Mouse (Mus musculus): ENCODE measurements around the gene Dync1i2. TPM values are rescaled to one million over a fixed set of nuclear protein-coding genes. Genes with fewer than 3 reads are reported as not detected.

Dync1i2 gene
- total and polyA plus RNA-seq, 3 experiments, result 12.0 to 134 (median 131) TPM

DNA sequence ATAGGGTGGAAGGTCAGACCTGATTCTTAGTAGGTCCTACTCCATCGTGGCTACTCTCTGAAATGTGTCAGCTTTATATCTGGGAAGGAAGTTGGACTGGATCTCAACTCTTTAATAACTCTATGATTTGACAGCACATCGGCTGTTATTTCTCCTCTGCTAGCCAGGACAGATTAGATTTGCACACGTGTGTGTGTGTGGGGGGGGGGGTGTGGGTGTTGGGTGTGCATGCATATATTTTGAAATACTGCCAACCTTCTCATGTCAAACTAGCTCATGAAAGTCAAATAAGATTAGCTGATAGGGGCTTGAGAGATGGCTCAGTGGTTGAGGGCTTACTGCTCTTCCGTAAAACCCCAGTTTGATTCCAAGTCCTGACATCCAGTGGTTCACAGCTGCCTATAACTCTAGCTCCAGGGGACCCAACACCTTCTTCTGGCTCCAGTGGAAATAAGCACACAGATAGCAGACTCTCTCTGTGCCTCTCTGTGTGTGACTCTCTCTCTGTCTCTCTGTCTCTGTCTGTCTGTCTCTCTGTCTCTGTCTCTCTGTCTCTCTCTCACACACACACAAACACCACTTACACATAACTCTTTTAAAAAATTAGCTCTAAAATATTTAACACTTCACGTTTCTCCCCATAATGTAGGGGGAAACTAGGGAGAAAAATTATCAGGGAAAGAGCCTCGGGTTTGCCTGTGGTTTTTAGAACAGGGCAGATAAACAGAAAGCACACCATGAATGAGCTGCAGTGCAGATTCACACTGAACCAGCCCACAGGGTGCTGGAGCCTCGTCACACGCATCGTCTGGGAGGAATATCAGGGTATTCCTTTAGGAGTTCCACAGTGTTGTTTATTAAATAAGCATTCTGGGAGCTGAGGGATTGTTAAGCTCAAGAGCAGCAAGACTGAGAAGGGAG, 34.9 kb upstream of the Dync1i2 start:
- Histone ChIP-seq H3K36me3 (replicated peaks) (no peaks in the 10 kb centered on the region), H3K4me3 (ENCODE audit: low read depth, low read length) (no peak overlapping the region), H3K4me1 (ENCODE audit: insufficient read depth, low read depth, low read length) (no peaks in the 10 kb centered on the region), H3K9me3 (replicated peaks) (no peaks in the 10 kb centered on the region), H3K27me3 (ENCODE audit: insufficient read depth, low read length) (peaks cover 13% of the 10 kb centered on the region; the same call in 1 of the 2 replicates)
- TF ChIP-seq CTCF (IDR thresholded peaks at IDR 0.05; ENCODE audit: low read depth, low read length) (no peak), POLR2AphosphoS5 (IDR thresholded peaks at IDR 0.05; ENCODE audit: insufficient replicate concordance, low read depth, low read length) (no peak), GATA2 (IDR thresholded peaks at IDR 0.05; ENCODE audit: borderline replicate concordance, low read depth, low read length) (no peak), TAL1 (conservative IDR thresholded peaks at IDR 0.05; ENCODE audit: low read depth, low read length) (no peak), GATA1 (IDR thresholded peaks at IDR 0.05; ENCODE audit: borderline replicate concordance, low read length) (no peak)
- no peak for ATAC-seq (ENCODE audit: extremely low read depth, insufficient number of reproducible peaks, low FRiP score, poor library complexity, severe bottlenecking)
- no peak for DNase-seq (ENCODE audit: low spot score)

DNA sequence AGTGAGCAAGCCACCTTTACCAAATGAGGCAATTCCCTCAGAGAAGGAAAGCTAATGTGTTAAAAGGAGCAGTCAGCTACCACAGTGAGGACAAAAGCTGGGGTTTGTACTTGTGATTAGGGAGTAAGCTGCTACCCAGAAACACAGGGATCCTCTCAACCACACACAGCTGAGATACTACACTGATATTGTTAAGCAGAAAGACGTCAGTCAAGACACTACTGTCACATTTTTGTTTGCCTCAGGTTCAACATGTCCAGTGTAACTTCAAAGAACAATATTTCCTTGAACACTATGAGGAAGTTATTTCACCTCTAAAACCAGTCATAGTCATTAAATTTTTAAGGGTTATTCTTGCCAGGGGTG, 34.3 kb upstream of the Dync1i2 start:
- H3K4me3 ChIP-seq (ENCODE audit: low read depth, low read length), result no peak overlapping the region
- no peaks in the 10 kb centered on the region for H3K9me3 ChIP-seq (replicated peaks)
- H3K27me3 ChIP-seq (ENCODE audit: insufficient read depth, low read length), result peaks cover 13% of the 10 kb centered on the region; the same call in 1 of the 2 replicates
- H3K36me3 ChIP-seq (replicated peaks), result no peaks in the 10 kb centered on the region
- TF ChIP-seq TAL1 (conservative IDR thresholded peaks at IDR 0.05; ENCODE audit: low read depth, low read length) (no peak), GATA2 (IDR thresholded peaks at IDR 0.05; ENCODE audit: borderline replicate concordance, low read depth, low read length) (no peak), POLR2AphosphoS5 (IDR thresholded peaks at IDR 0.05; ENCODE audit: insufficient replicate concordance, low read depth, low read length) (no peak), CTCF (IDR thresholded peaks at IDR 0.05; ENCODE audit: low read depth, low read length) (no peak), GATA1 (IDR thresholded peaks at IDR 0.05; ENCODE audit: borderline replicate concordance, low read length) (no peak)
- ATAC-seq (ENCODE audit: extremely low read depth, insufficient number of reproducible peaks, low FRiP score, poor library complexity, severe bottlenecking) (no peak), DNase-seq (ENCODE audit: low spot score) (no peak)
- H3K4me1 ChIP-seq (ENCODE audit: insufficient read depth, low read depth, low read length), result no peaks in the 10 kb centered on the region

DNA sequence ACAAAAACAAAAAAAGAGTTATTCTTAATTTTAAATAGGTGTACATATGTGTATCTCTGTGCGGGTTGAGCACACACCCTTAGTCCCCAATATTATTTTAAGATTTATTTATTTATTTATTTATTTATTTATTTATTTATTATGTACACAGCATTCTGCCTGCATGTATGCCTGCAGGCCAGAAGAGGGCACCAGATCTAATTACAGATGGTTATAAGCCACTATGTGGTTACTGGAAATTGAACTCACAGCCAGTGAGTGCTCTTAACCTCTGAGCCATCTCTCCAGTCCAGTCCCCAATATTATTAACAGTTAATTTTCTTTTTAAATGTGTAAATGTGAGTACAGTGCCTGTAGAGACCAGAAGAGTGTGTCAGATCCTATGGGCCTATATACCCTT, 33.7 kb upstream of the Dync1i2 start:
- TF ChIP-seq TAL1 (conservative IDR thresholded peaks at IDR 0.05; ENCODE audit: low read depth, low read length) (no peak), CTCF (IDR thresholded peaks at IDR 0.05; ENCODE audit: low read depth, low read length) (no peak), GATA1 (IDR thresholded peaks at IDR 0.05; ENCODE audit: borderline replicate concordance, low read length) (no peak), GATA2 (IDR thresholded peaks at IDR 0.05; ENCODE audit: borderline replicate concordance, low read depth, low read length) (no peak), POLR2AphosphoS5 (IDR thresholded peaks at IDR 0.05; ENCODE audit: insufficient replicate concordance, low read depth, low read length) (no peak)
- Histone ChIP-seq H3K4me3 (ENCODE audit: low read depth, low read length) (no peak overlapping the region), H3K9me3 (replicated peaks) (no peaks in the 10 kb centered on the region), H3K27me3 (ENCODE audit: insufficient read depth, low read length) (peaks cover 13% of the 10 kb centered on the region; the same call in 1 of the 2 replicates), H3K36me3 (replicated peaks) (no peaks in the 10 kb centered on the region), H3K4me1 (ENCODE audit: insufficient read depth, low read depth, low read length) (no peaks in the 10 kb centered on the region)
- ATAC-seq (ENCODE audit: extremely low read depth, insufficient number of reproducible peaks, low FRiP score, poor library complexity, severe bottlenecking) (no peak), DNase-seq (ENCODE audit: low spot score) (no peak)

DNA sequence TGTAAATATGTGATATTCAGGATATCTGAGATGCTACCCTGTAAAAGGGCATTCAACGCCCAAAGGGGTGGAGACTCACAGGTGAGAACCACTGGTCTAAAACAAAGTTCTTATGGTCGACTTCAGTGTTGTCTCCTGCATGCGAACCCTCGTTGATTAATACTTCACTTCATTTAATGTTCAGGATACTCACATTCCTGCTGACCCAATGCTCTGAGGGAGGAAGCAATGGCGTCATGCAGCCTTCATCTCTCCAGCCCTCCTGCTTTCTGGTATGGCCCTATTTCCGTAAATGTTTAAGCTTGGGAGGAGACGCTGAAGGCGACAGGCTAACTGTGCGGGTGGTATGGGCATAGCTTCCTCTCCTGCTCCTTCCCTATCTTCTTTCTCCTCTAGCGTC, 31.8 kb upstream of the Dync1i2 start:
- TF ChIP-seq CTCF (IDR thresholded peaks at IDR 0.05; ENCODE audit: low read depth, low read length) (no peak), GATA1 (IDR thresholded peaks at IDR 0.05; ENCODE audit: borderline replicate concordance, low read length) (no peak), GATA2 (IDR thresholded peaks at IDR 0.05; ENCODE audit: borderline replicate concordance, low read depth, low read length) (no peak), TAL1 (conservative IDR thresholded peaks at IDR 0.05; ENCODE audit: low read depth, low read length) (no peak), POLR2AphosphoS5 (IDR thresholded peaks at IDR 0.05; ENCODE audit: insufficient replicate concordance, low read depth, low read length) (no peak)
- peaks cover 10% of the 10 kb centered on the region; the same call in 1 of the 2 replicates for H3K27me3 ChIP-seq (ENCODE audit: insufficient read depth, low read length)

DNA sequence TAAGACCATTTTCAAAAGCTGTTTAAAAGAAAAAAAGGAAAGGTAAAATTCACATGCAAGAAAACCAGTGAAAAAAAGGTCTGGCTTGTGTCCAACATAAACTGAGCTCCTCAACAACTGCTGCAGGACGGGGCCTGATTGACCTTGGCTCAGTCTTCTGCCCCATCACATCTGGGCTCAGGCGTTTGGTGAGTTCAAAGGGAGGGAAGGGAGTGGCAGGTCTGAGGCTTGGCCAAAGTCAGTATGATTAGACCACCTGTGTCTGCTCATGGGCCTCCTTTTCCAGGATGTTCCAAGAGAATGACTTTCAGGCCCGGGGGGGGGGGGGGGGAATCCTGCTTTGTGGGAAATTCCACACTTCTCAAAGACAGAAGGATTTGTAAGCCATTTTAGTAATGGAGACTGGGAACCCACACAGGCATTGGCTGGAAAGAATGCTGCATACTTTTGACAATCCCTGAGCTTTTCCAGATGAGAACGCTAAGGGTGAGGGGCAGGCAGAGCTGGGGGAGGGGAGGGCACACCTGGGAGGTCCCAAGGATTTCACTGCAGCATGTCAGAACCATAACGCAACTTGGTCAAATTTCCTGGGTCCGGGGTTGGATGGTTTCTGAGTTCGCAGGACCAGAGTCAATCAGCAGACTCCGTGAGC, 30.8 kb upstream of the Dync1i2 start:
- no peak for ATAC-seq (ENCODE audit: extremely low read depth, insufficient number of reproducible peaks, low FRiP score, poor library complexity, severe bottlenecking)
- no peak for DNase-seq (ENCODE audit: low spot score)
- Histone ChIP-seq H3K4me3 (ENCODE audit: low read depth, low read length) (no peak overlapping the region), H3K27me3 (ENCODE audit: insufficient read depth, low read length) (peaks cover 5% of the 10 kb centered on the region; the same call in 1 of the 2 replicates), H3K9me3 (replicated peaks) (no peaks in the 10 kb centered on the region), H3K4me1 (ENCODE audit: insufficient read depth, low read depth, low read length) (no peaks in the 10 kb centered on the region), H3K36me3 (replicated peaks) (no peaks in the 10 kb centered on the region)
- TF ChIP-seq GATA1 (IDR thresholded peaks at IDR 0.05; ENCODE audit: borderline replicate concordance, low read length) (no peak), GATA2 (IDR thresholded peaks at IDR 0.05; ENCODE audit: borderline replicate concordance, low read depth, low read length) (no peak), CTCF (IDR thresholded peaks at IDR 0.05; ENCODE audit: low read depth, low read length) (no peak), POLR2AphosphoS5 (IDR thresholded peaks at IDR 0.05; ENCODE audit: insufficient replicate concordance, low read depth, low read length) (no peak), TAL1 (conservative IDR thresholded peaks at IDR 0.05; ENCODE audit: low read depth, low read length) (no peak)

More for the DNA sequence above, 31.8 kb upstream of the Dync1i2 start:
- DNase-seq (ENCODE audit: low spot score) (no peak), ATAC-seq (ENCODE audit: extremely low read depth, insufficient number of reproducible peaks, low FRiP score, poor library complexity, severe bottlenecking) (no peak)
- no peaks in the 10 kb centered on the region for H3K9me3 ChIP-seq (replicated peaks)
- H3K4me1 ChIP-seq (ENCODE audit: insufficient read depth, low read depth, low read length), result no peaks in the 10 kb centered on the region
- no peak overlapping the region for H3K4me3 ChIP-seq (ENCODE audit: low read depth, low read length)
- no peaks in the 10 kb centered on the region for H3K36me3 ChIP-seq (replicated peaks)

DNA sequence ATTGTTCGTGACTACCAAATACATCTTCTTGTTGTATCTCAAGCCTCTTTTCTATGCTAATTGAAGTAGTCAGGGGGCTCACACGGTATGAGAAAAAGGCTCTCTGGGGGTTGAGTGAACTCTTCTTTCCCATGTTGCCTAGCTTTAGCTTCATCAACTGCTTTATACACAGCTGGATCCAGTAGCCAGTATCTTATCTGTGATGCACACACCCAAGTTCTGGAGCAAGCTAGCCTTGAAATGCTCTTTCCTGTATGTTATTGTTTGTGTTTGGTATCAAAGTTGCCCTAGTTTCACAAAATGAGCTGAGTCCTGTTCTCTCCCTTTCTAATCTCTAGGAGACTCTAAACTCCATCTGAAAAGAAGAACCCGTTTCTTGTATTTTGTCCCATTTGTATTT, 23.6 kb upstream of the Dync1i2 start:
- TF ChIP-seq GATA2 (IDR thresholded peaks at IDR 0.05; ENCODE audit: borderline replicate concordance, low read depth, low read length) (no peak), TAL1 (conservative IDR thresholded peaks at IDR 0.05; ENCODE audit: low read depth, low read length) (no peak), GATA1 (IDR thresholded peaks at IDR 0.05; ENCODE audit: borderline replicate concordance, low read length) (no peak), POLR2AphosphoS5 (IDR thresholded peaks at IDR 0.05; ENCODE audit: insufficient replicate concordance, low read depth, low read length) (no peak), CTCF (IDR thresholded peaks at IDR 0.05; ENCODE audit: low read depth, low read length) (no peak)
- DNase-seq (ENCODE audit: low spot score), result no peak
- Histone ChIP-seq H3K36me3 (replicated peaks) (no peaks in the 10 kb centered on the region), H3K4me1 (ENCODE audit: insufficient read depth, low read depth, low read length) (no peaks in the 10 kb centered on the region), H3K4me3 (ENCODE audit: low read depth, low read length) (no peak overlapping the region), H3K27me3 (ENCODE audit: insufficient read depth, low read length) (peaks cover 19% of the 10 kb centered on the region), H3K9me3 (replicated peaks) (no peaks in the 10 kb centered on the region)
- ATAC-seq (ENCODE audit: extremely low read depth, insufficient number of reproducible peaks, low FRiP score, poor library complexity, severe bottlenecking), result no peak
